Mouse (Mus musculus) ES-E14 (cell line): ENCODE measurements at regions not wholly inside any gene's neighbourhood (a gene's known extent, or its start where the extent isn't known, plus 50 kb on each side); places are given as distances from the start of the nearest gene placed in this dataset.

Experiments used
- DNase-seq: peaks from one replicate; pipeline ENCODE4 v3.0.0-alpha.2; 2013; ENCODE audit warnings: low read depth, low spot score
- H3K27ac ChIP-seq: 2 replicates; pipeline ENCODE4 v1.5.1; 2012; ENCODE audit warnings: low read depth, mild to moderate bottlenecking, low read length, moderate library complexity, mixed read lengths; ENCODE audit not compliant: poor library complexity, insufficient read depth, severe bottlenecking
- H3K36me3 ChIP-seq: 2 replicates; pipeline ENCODE4 v1.6.1; 2012; ENCODE audit warnings: mild to moderate bottlenecking, low read length, moderate library complexity, mixed read lengths; ENCODE audit not compliant: control insufficient read depth, poor library complexity, insufficient read depth, severe bottlenecking
- H3K4me1 ChIP-seq, 2 experiments: fragments of 150-350 bp in 1 of 2; sonication (generic) in 1 of 2; 2 replicates each; pipeline ENCODE4 v1.6.1; 2012; ENCODE audit warnings: low read length in 2 of 2, mild to moderate bottlenecking in 1 of 2, mixed read lengths in 1 of 2; ENCODE audit not compliant: control insufficient read depth in 2 of 2, insufficient read depth in 2 of 2, poor library complexity in 1 of 2
- H3K4me3 ChIP-seq, 2 experiments: fragments of 150-350 bp in 1 of 2; sonication (generic) in 1 of 2; 2 replicates each; pipeline ENCODE4 v1.5.1; 2012; ENCODE audit warnings: low read length in 2 of 2, low read depth in 1 of 2, mild to moderate bottlenecking in 1 of 2, mixed read lengths in 1 of 2; ENCODE audit not compliant: insufficient read depth in 1 of 2, poor library complexity in 1 of 2, severe bottlenecking in 1 of 2
- H3K9ac ChIP-seq: 2 replicates; pipeline ENCODE4 v1.6.1; 2012; ENCODE audit warnings: low read depth, mild to moderate bottlenecking, low read length, mixed read lengths; ENCODE audit not compliant: poor library complexity, insufficient read depth, severe bottlenecking
- H3K9me3 ChIP-seq: fragments of 150-350 bp; sonication (generic); 2 replicates; pipeline ENCODE4 v1.6.1; 2012; ENCODE audit warnings: low read depth, mild to moderate bottlenecking, low read length; ENCODE audit not compliant: control insufficient read depth, insufficient read depth
- CHD2 ChIP-seq: IDR thresholded peaks from 2 replicates; pipeline ENCODE4 v1.6.1; 2014; ENCODE audit warnings: mild to moderate bottlenecking, low read depth, low read length, inconsistent platforms
- HCFC1 ChIP-seq: IDR thresholded peaks from 2 replicates; pipeline ENCODE4 v1.6.1; 2012; ENCODE audit warnings: low read length, inconsistent platforms, borderline replicate concordance; ENCODE audit not compliant: insufficient read depth
- MAFK ChIP-seq: IDR thresholded peaks from 2 replicates; pipeline ENCODE4 v1.6.1; 2014; ENCODE audit warnings: mild to moderate bottlenecking, low read depth, low read length, inconsistent platforms; ENCODE audit not compliant: insufficient read depth
- ZC3H11A ChIP-seq: IDR thresholded peaks from 2 replicates; pipeline ENCODE4 v1.6.1; 2012; ENCODE audit warnings: low read depth, mild to moderate bottlenecking, inconsistent platforms, low read length, borderline replicate concordance
- ZNF384 ChIP-seq: IDR thresholded peaks from 2 replicates; pipeline ENCODE4 v1.6.1; 2012; ENCODE audit warnings: low read depth, low read length, inconsistent platforms
- in situ Hi-C, 2 experiments: fragments of 600-800 bp; cut with MboI; formaldehyde crosslinking; loops; one replicate each; pipeline ENCODE4 v1.15.1; 2025; ENCODE audit warnings: low sequenced_read_pairs in 2 of 2, inconsistent platforms in 1 of 2; ENCODE audit not compliant: unreplicated experiment in 2 of 2

DNA sequence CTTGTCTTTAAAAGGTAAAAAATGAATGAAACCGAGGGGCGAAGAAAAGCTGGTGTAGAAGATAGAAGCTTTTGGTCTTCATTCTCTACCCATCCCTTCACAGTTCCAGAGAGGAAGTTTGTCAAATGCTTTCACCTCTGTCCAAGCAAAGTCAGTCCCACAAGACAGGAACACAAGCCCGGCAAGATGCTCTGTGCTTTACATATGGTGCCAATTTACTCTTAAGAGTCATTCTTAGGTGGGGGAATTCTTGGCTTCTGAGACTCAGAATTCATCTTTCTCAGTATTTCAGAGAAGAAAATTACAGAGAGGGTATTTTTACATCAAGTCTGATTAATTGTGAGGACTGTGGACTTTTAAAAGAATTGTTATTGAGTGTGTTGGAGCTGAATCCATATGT is 511.4 kb downstream of the Adra2a start:
- H3K9ac ChIP-seq = no peak overlapping the region
- TF ChIP-seq CHD2 (no peak), MAFK (no peak), ZC3H11A (no peak), HCFC1 (no peak), ZNF384 (no peak)
- no peak overlapping the region for H3K27ac ChIP-seq
- in situ Hi-C loops = no loop called here
- DNase-seq = no peak
- no peaks in the 10 kb centered on the region; a peak in 1 of 4 replicates for H3K4me1 ChIP-seq
- no peaks in the 10 kb centered on the region for H3K36me3 ChIP-seq
- H3K4me3 ChIP-seq = no peak overlapping the region
- no peaks in the 10 kb centered on the region for H3K9me3 ChIP-seq

DNA sequence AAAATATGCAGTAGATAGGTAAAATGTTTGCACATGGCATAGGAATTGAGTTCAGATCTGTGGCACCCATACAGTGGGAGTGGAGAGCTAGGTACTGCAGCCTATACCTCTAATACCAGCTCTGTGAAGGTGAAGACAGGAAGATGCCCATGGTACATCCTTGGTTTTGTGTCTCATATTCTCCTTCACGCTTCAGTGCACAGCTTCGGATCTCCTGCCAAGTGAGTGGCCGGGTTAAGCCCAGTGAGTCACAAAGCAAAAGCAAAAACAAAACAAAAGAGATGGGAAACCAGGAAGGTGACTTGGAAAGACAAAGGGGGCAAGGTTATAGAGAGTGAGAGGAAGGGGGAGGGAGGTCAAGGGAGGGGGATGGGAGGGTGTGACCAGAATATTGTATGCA is 514.0 kb downstream of the Adra2a start:
- no peak overlapping the region for H3K27ac ChIP-seq
- H3K4me1 ChIP-seq = no peaks in the 10 kb centered on the region; a peak in 1 of 4 replicates
- in situ Hi-C loops = no loop called here
- TF ChIP-seq HCFC1 = no peak
- TF ChIP-seq MAFK = no peak
- TF ChIP-seq CHD2 = no peak
- TF ChIP-seq ZNF384 = no peak
- no peak for TF ChIP-seq ZC3H11A
- no peak overlapping the region for H3K4me3 ChIP-seq
- H3K9ac ChIP-seq = no peak overlapping the region
- H3K9me3 ChIP-seq = no peaks in the 10 kb centered on the region
- no peak for DNase-seq
- no peaks in the 10 kb centered on the region for H3K36me3 ChIP-seq

DNA sequence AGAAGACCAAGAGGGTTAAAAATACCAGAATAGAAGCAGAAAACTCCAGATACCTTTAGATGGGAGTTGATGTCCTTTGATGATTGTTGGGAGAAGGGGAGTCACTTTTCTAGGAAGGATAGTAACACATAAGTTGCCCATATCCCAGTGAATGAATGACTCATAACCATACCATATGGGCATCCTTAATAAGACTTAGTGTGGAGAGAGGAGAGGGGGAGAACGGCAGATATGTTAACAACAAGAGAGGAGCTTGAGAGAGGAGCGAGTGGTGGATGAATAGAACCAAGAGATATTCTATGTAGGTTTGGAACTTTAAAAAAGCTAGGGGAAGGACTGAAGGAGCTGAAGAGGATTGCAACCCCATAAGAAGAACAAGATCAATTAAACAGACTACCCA is 539.6 kb downstream of the Adra2a start:
- no peak for TF ChIP-seq CHD2
- no peak for TF ChIP-seq HCFC1
- TF ChIP-seq ZC3H11A = no peak
- TF ChIP-seq MAFK = no peak
- TF ChIP-seq ZNF384 = no peak
- Histone ChIP-seq H3K36me3 (no peaks in the 10 kb centered on the region), H3K9ac (no peak overlapping the region), H3K27ac (no peak overlapping the region), H3K4me1 (no peaks in the 10 kb centered on the region), H3K4me3 (no peak overlapping the region), H3K9me3 (no peaks in the 10 kb centered on the region)
- DNase-seq = no peak
- in situ Hi-C loops = no loop called here

DNA sequence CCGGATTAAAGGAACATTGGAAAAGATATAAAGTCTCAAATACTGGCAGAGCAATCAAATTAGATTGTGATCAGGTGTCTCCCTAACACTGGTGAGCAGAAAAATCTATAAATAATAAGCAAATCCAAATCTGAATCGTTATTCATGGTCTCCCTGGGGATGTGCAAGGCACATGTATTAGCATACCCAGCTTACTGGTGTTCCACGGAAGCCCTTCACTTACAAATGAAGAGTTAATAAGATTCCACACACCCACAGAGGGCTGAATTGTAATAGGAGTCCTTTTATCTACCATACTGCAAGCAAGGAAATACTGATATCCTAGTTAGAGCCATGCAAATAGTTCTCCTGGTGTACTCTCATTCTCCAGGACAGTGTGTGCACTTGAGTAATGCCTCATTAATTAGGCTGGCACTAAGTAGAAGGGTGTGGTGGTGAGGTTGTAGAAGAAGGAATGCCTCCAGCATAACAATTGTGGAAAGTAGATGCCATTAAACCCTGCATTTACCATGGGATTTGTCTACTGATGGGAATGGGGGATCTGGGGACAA is 540.8 kb downstream of the Adra2a start:
- Histone ChIP-seq H3K4me1 (no peaks in the 10 kb centered on the region), H3K9ac (no peak overlapping the region), H3K4me3 (no peak overlapping the region), H3K36me3 (no peaks in the 10 kb centered on the region), H3K27ac (no peak overlapping the region), H3K9me3 (no peaks in the 10 kb centered on the region)
- in situ Hi-C loops = no loop called here
- DNase-seq = peak; percentile 3
- TF ChIP-seq ZNF384 = no peak
- no peak for TF ChIP-seq MAFK
- no peak for TF ChIP-seq CHD2
- no peak for TF ChIP-seq HCFC1
- TF ChIP-seq ZC3H11A = no peak

DNA sequence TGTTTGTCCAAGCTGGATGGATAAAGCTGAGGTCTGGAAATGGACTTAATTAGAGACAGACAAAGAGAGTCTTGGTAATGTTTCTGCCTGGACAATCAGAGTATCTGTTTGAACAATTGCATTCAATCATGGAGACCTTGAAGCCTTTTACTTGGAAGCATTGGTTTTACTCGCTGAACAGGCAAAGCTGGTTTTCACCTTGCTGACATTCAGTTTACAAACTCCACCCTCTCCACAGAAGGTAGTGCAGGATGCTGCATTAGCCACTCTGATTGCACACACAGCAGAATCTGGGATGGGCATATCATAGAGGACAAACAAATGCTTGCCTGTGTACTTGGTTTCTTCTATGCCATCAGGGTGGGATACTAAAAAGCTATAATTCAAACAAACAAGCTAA is 541.4 kb downstream of the Adra2a start:
- peak; percentile 0 for DNase-seq
- H3K4me3 ChIP-seq = no peak overlapping the region
- no peak overlapping the region for H3K9ac ChIP-seq
- no peak overlapping the region for H3K27ac ChIP-seq
- in situ Hi-C loops = no loop called here
- no peaks in the 10 kb centered on the region for H3K9me3 ChIP-seq
- H3K4me1 ChIP-seq = no peaks in the 10 kb centered on the region
- H3K36me3 ChIP-seq = no peaks in the 10 kb centered on the region
- TF ChIP-seq MAFK (no peak), ZC3H11A (no peak), ZNF384 (no peak), CHD2 (no peak), HCFC1 (no peak)
